Mouse (Mus musculus): ENCODE data around the gene Pck1. TPM values are rescaled to one million over a fixed set of nuclear protein-coding genes. Genes with fewer than 3 reads are reported as not detected.

The Pck1 gene
- polyA plus RNA-seq, 1 experiment: 871 TPM

DNA sequence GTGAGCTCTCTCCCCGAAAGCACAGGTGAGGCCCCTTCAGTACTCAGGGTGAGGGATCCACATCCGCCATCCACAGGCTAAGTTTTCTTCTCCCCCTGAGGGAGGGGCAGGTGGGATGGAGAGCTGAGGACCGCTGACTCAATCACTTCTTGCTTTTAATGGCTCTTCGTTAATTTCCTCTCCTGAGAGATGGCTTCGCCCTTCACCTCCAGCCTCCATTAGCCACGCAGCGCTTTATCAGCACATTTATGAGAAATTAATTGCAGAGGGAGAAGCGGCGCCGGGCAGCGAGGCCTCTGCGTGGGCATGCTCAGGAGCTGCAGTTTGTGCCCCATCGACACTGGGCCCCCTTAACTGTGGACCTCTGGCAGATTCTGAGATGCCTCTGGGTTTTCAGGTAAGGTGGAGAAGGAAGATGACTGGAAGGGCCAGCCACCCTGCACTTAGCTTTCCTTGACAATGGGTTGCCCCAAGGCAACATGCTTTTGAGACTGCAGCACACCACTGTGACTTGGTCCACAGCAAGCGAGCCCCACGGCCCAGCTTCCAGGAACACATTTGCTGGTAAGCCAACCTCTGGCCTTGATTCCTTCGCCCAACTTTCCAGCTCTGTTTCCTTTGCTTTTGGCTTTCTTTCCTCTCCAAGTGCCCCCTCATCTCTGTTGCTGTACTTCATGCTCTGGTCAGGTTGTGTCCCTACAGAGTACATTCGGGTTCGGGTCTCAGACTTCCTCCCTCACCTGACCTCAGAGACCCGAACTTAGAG, 50.3 kb downstream of the Pck1 start:
- Histone ChIP-seq H3K4me3 (ENCODE audit: insufficient read depth, low read depth, low read length) (no peak overlapping the region), H3K36me3 (ENCODE audit: control insufficient read depth, insufficient read depth, low read length) (no peaks in the 10 kb centered on the region), H3K4me1 (ENCODE audit: control insufficient read depth, insufficient read depth, low read length) (no peaks in the 10 kb centered on the region), H3K27ac (ENCODE audit: insufficient read depth, low read depth, low read length) (no peak overlapping the region), H3K27me3 (replicated peaks; ENCODE audit: control insufficient read depth, insufficient read depth, low read length) (no peaks in the 10 kb centered on the region)
- TF ChIP-seq CTCF (conservative IDR thresholded peaks at IDR 0.05; ENCODE audit: insufficient read depth, insufficient read length, low read depth, low read length) (no peak), POLR2A (IDR thresholded peaks at IDR 0.05; ENCODE audit: low read depth, low read length) (no peak)
- no peak for DNase-seq
- 81% methylated on average over 19 of the region's 19 CpGs for WGBS

- H3K4me1 ChIP-seq (ENCODE audit: control insufficient read depth, insufficient read depth, low read length): no peaks in the 10 kb centered on the region
- no peak overlapping the region for H3K4me3 ChIP-seq (ENCODE audit: insufficient read depth, low read depth, low read length)
- H3K27me3 ChIP-seq (replicated peaks; ENCODE audit: control insufficient read depth, insufficient read depth, low read length): no peaks in the 10 kb centered on the region
- H3K27ac ChIP-seq (ENCODE audit: insufficient read depth, low read depth, low read length): no peak overlapping the region
- WGBS: 94% methylated on average over 3 of the region's 3 CpGs
- no peak for DNase-seq
- no peaks in the 10 kb centered on the region for H3K36me3 ChIP-seq (ENCODE audit: control insufficient read depth, insufficient read depth, low read length)
- TF ChIP-seq POLR2A (IDR thresholded peaks at IDR 0.05; ENCODE audit: low read depth, low read length) (no peak), CTCF (conservative IDR thresholded peaks at IDR 0.05; ENCODE audit: insufficient read depth, insufficient read length, low read depth, low read length) (no peak)
These were observed 50.9 kb downstream of the Pck1 start for GRCm38 (mm10) chr2:173203726-173204125.

GRCm38 (mm10) chr2:173204671-173205070, 51.8 kb downstream of the Pck1 start:
- 77% methylated on average over 4 of the region's 4 CpGs for WGBS
- Histone ChIP-seq H3K27ac (ENCODE audit: insufficient read depth, low read depth, low read length) (no peak overlapping the region), H3K36me3 (ENCODE audit: control insufficient read depth, insufficient read depth, low read length) (no peaks in the 10 kb centered on the region), H3K4me3 (ENCODE audit: insufficient read depth, low read depth, low read length) (no peak overlapping the region), H3K4me1 (ENCODE audit: control insufficient read depth, insufficient read depth, low read length) (no peaks in the 10 kb centered on the region), H3K27me3 (replicated peaks; ENCODE audit: control insufficient read depth, insufficient read depth, low read length) (no peaks in the 10 kb centered on the region)
- TF ChIP-seq POLR2A (IDR thresholded peaks at IDR 0.05; ENCODE audit: low read depth, low read length): no peak
- TF ChIP-seq CTCF (conservative IDR thresholded peaks at IDR 0.05; ENCODE audit: insufficient read depth, insufficient read length, low read depth, low read length): no peak
- DNase-seq: no peak

DNA sequence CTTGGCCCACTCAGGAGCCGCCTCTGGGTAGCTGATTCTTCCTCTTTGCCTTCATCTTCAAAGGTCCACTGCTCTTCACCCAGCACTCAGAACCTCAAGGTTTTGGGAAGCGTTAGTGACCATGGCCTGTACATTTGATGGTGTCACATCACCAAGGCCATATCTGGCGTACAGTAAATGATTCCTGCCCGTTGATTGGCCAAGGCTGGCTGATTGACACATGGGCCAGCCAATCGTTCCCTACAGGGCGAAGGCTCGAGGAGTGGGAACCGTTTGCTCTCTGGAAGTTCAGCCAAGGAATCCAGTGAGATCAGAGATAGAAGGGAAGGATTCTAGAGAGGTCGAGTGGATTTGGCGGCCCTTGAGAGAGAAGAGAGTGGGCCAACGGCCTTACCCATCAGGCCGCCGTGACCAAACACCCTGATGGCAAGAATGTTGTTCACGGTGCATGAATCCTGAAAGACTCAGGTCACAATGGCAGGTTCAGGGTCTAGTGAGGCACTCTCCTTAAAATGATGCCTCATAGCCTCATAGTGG, 52.8 kb downstream of the Pck1 start:
- no peaks in the 10 kb centered on the region for H3K4me1 ChIP-seq (ENCODE audit: control insufficient read depth, insufficient read depth, low read length)
- TF ChIP-seq CTCF (conservative IDR thresholded peaks at IDR 0.05; ENCODE audit: insufficient read depth, insufficient read length, low read depth, low read length) (no peak), POLR2A (IDR thresholded peaks at IDR 0.05; ENCODE audit: low read depth, low read length) (no peak)
- H3K4me3 ChIP-seq (ENCODE audit: insufficient read depth, low read depth, low read length): no peak overlapping the region
- no peaks in the 10 kb centered on the region for H3K27me3 ChIP-seq (replicated peaks; ENCODE audit: control insufficient read depth, insufficient read depth, low read length)
- 94% methylated on average over 14 of the region's 14 CpGs for WGBS
- no peaks in the 10 kb centered on the region for H3K36me3 ChIP-seq (ENCODE audit: control insufficient read depth, insufficient read depth, low read length)
- no peak for DNase-seq
- H3K27ac ChIP-seq (ENCODE audit: insufficient read depth, low read depth, low read length): no peak overlapping the region

GRCm38 (mm10) chr2:173207051-173207450, 54.2 kb downstream of the Pck1 start:
- H3K27ac ChIP-seq (ENCODE audit: insufficient read depth, low read depth, low read length): no peak overlapping the region
- no peaks in the 10 kb centered on the region for H3K4me1 ChIP-seq (ENCODE audit: control insufficient read depth, insufficient read depth, low read length)
- no peak for DNase-seq
- no peak overlapping the region for H3K4me3 ChIP-seq (ENCODE audit: insufficient read depth, low read depth, low read length)
- 97% methylated on average over 3 of the region's 3 CpGs for WGBS
- no peaks in the 10 kb centered on the region for H3K27me3 ChIP-seq (replicated peaks; ENCODE audit: control insufficient read depth, insufficient read depth, low read length)
- no peak for TF ChIP-seq CTCF (conservative IDR thresholded peaks at IDR 0.05; ENCODE audit: insufficient read depth, insufficient read length, low read depth, low read length)
- TF ChIP-seq POLR2A (IDR thresholded peaks at IDR 0.05; ENCODE audit: low read depth, low read length): no peak
- no peaks in the 10 kb centered on the region for H3K36me3 ChIP-seq (ENCODE audit: control insufficient read depth, insufficient read depth, low read length)

Other genes starting within 250 kb of the Pck1 start
- 47.6 and 51.2 TPM in 2 replicates for gene Bmp7, start 212.7 kb upstream of the Pck1 start, polyA plus RNA-seq (2012; rRNA removed)
- 0.14 and 0.17 TPM in 2 replicates for gene Spo11, start 175.3 kb upstream of the Pck1 start, polyA plus RNA-seq (2012; rRNA removed)
- gene Rae1, start 152.9 kb upstream of the Pck1 start, polyA plus RNA-seq (2012; rRNA removed): 53.8 and 56.7 TPM in 2 replicates
- gene Rbm38, start 132.6 kb upstream of the Pck1 start, polyA plus RNA-seq (2012; rRNA removed): 19.9 and 37.9 TPM in 2 replicates
- gene Ctcfl, start 33.5 kb upstream of the Pck1 start, polyA plus RNA-seq (2012; rRNA removed): 0.03 TPM in 2 replicates
- gene Zbp1, start 65.9 kb downstream of the Pck1 start, polyA plus RNA-seq (2012; rRNA removed): 3.3 and 7.8 TPM in 2 replicates
- gene Pmepa1, start 123.5 kb downstream of the Pck1 start, polyA plus RNA-seq (2012; rRNA removed): 35.6 and 44.7 TPM in 2 replicates

Measured in kidney, adult 2 months (tissue).